8 mouse cellular contexts compared by ENCODE assay signal in genomic region chr19:5456922-5457745, GRCm38 (mm10). TPM values are rescaled to one million over a fixed set of nuclear protein-coding genes. Genes with fewer than 3 reads are reported as not detected.
DNase-seq lines count a peak whose midpoint lies in the region; ATAC-seq and TF ChIP-seq lines count a peak whose summit lies in the region.

No protein-coding gene starts in this region.

- H3K9me3 ChIP-seq in embryonic facial prominence, embryonic 15.5 days (replicated peaks), result no peaks in the 10 kb centered on the region
- H3K9me3 ChIP-seq in heart, embryonic 10.5 days, result no peaks in the 10 kb centered on the region
- no peaks in the 10 kb centered on the region for H3K9me3 ChIP-seq in kidney, embryonic 15.5 days (replicated peaks)

- H3K27ac ChIP-seq in bone marrow, adult 2 months (ENCODE audit: control insufficient read depth, insufficient read depth, low read depth, low read length, poor library complexity), result peak overlapping the region; percentile 86
- peak overlapping the region; percentile 92 for H3K27ac ChIP-seq in embryonic facial prominence, embryonic 15.5 days (replicated peaks)
- peak overlapping the region; percentile 96 for H3K27ac ChIP-seq in heart, embryonic 10.5 days
- peak overlapping the region; percentile 92 for H3K27ac ChIP-seq in kidney, embryonic 15.5 days

- ATAC-seq in embryonic facial prominence, embryonic 15.5 days (ENCODE audit: insufficient number of reproducible peaks, low FRiP score, low TSS enrichment, low read depth), result peak; percentile 93
- peak; percentile 90 for ATAC-seq in kidney, embryonic 15.5 days (replicated peaks; ENCODE audit: low FRiP score)
- peak; percentile 71 for ATAC-seq in monocyte, adult 5-6 weeks (replicated peaks; ENCODE audit: insufficient number of reproducible peaks, low FRiP score, low TSS enrichment, poor library complexity, severe bottlenecking)

- peaks cover 15% of the 10 kb centered on the region for H3K36me3 ChIP-seq in embryonic facial prominence, embryonic 15.5 days
- peaks cover 16% of the 10 kb centered on the region for H3K36me3 ChIP-seq in heart, embryonic 10.5 days
- H3K36me3 ChIP-seq in kidney, embryonic 15.5 days, result peaks cover 18% of the 10 kb centered on the region

- TF ChIP-seq POLR2A in bone marrow, adult 2 months (IDR thresholded peaks at IDR 0.05; ENCODE audit: borderline replicate concordance, control insufficient read depth, low read depth, low read length), result peak; percentile 91; the same call in 1 of the 2 replicates

- peaks cover 1% of the 10 kb centered on the region; the same call in 1 of the 2 replicates for H3K4me1 ChIP-seq in bone marrow, adult 2 months (ENCODE audit: control insufficient read depth, insufficient read depth, low read length)
- peaks cover 52% of the 10 kb centered on the region for H3K4me1 ChIP-seq in embryonic facial prominence, embryonic 15.5 days
- H3K4me1 ChIP-seq in heart, embryonic 10.5 days, result peaks cover 46% of the 10 kb centered on the region
- peaks cover 59% of the 10 kb centered on the region for H3K4me1 ChIP-seq in kidney, embryonic 15.5 days

- H3K27me3 ChIP-seq in embryonic facial prominence, embryonic 15.5 days, result peaks cover 4% of the 10 kb centered on the region; the same call in 1 of the 2 replicates
- H3K27me3 ChIP-seq in heart, embryonic 10.5 days (ENCODE audit: insufficient read depth, poor library complexity, severe bottlenecking), result 0 out of 2 replicates have a peak, but pooled peaks cover 8% of the 10 kb centered on the region
- 0 out of 2 replicates have a peak, but pooled peaks cover 2% of the 10 kb centered on the region for H3K27me3 ChIP-seq in kidney, embryonic 15.5 days

- H3K4me3 ChIP-seq in bone marrow, adult 2 months (replicated peaks; ENCODE audit: control insufficient read depth, low read depth, low read length), result peak overlapping the region; percentile 73
- H3K4me3 ChIP-seq in embryonic facial prominence, embryonic 15.5 days (replicated peaks), result peak overlapping the region; percentile 77
- peak overlapping the region; percentile 90 for H3K4me3 ChIP-seq in heart, embryonic 10.5 days
- H3K4me3 ChIP-seq in kidney, embryonic 15.5 days (replicated peaks), result peak overlapping the region; percentile 68

- TF ChIP-seq CTCF in bone marrow, adult 2 months (IDR thresholded peaks at IDR 0.05; ENCODE audit: control insufficient read depth, insufficient read depth, low read length), result no peak

- under 1% methylated on average over 70 of the region's 70 CpGs for WGBS in bone marrow, adult 2 months
- WGBS in embryonic facial prominence, embryonic 15.5 days, result under 1% methylated on average over 70 of the region's 70 CpGs
- under 1% methylated on average over 70 of the region's 70 CpGs for whole genome bisulfite sequencing in heart, embryonic 10.5 days
- WGBS in kidney, embryonic 15.5 days, result under 1% methylated on average over 67 of the region's 70 CpGs

- H3K9ac ChIP-seq in embryonic facial prominence, embryonic 15.5 days, result peak overlapping the region; percentile 74
- peak overlapping the region; percentile 82 for H3K9ac ChIP-seq in kidney, embryonic 15.5 days

- H3K4me2 ChIP-seq in embryonic facial prominence, embryonic 15.5 days (replicated peaks), result peak overlapping the region; percentile 99
- peak overlapping the region; percentile 95 for H3K4me2 ChIP-seq in kidney, embryonic 15.5 days

- peak; percentile 91 for DNase-seq in 416B (ENCODE audit: low read depth)
- peak; percentile 98 for DNase-seq in heart, embryonic 10.5 days (ENCODE audit: low spot score)
- peak; percentile 95 for DNase-seq in liver
- peak; percentile 91 to 94 for DNase-seq in spleen, postnatal 4 days (ENCODE audit: low spot score in 2 of 2)

RNA-seq across cellular contexts. Expression of gene Ccdc85b, which starts 0.6 kb away (rescaled TPM):
- 4.3 and 8.0 TPM in 2 replicates for polyA plus RNA-seq in bone marrow, adult 2 months (2011; ENCODE audit: insufficient read depth, insufficient read length, low replicate concordance, missing spikeins)
- polyA plus RNA-seq in embryonic facial prominence, embryonic 15.5 days (2015; fragmentation: Nextera tagmentation; extraction: Ambion mirVana), result 8.0 and 8.9 TPM in 2 replicates
- 8.3 and 11.6 TPM in 2 replicates for polyA plus RNA-seq in heart, embryonic 10.5 days (2016; fragmentation: Nextera tagmentation; extraction: Ambion mirVana)
- 10.1 and 11.3 TPM in 2 replicates for polyA plus RNA-seq in kidney, embryonic 15.5 days (2015; fragmentation: Nextera tagmentation; extraction: Ambion mirVana)
- total RNA-seq in monocyte, adult 5-6 weeks (2017), result 1.2 to 4.1 TPM (median 3.8 TPM) in 3 replicates

RNA-seq across cellular contexts. Expression of gene Fibp, which starts 3.3 kb away (rescaled TPM):
- 76.0 and 88.6 TPM in 2 replicates for polyA plus RNA-seq in bone marrow, adult 2 months (2011; ENCODE audit: insufficient read depth, insufficient read length, low replicate concordance, missing spikeins)
- polyA plus RNA-seq in embryonic facial prominence, embryonic 15.5 days (2015; fragmentation: Nextera tagmentation; extraction: Ambion mirVana), result 114 and 125 TPM in 2 replicates
- 79.5 and 87.9 TPM in 2 replicates for polyA plus RNA-seq in heart, embryonic 10.5 days (2016; fragmentation: Nextera tagmentation; extraction: Ambion mirVana)
- 119 and 128 TPM in 2 replicates for polyA plus RNA-seq in kidney, embryonic 15.5 days (2015; fragmentation: Nextera tagmentation; extraction: Ambion mirVana)
- 71.3 to 104 TPM (median 95.3 TPM) in 3 replicates for total RNA-seq in monocyte, adult 5-6 weeks (2017)

RNA-seq across cellular contexts. Expression of gene Fosl1, which starts 9.8 kb away (rescaled TPM):
- polyA plus RNA-seq in bone marrow, adult 2 months (2011; ENCODE audit: insufficient read depth, insufficient read length, low replicate concordance, missing spikeins), result not detected in 2 replicates
- polyA plus RNA-seq in embryonic facial prominence, embryonic 15.5 days (2015; fragmentation: Nextera tagmentation; extraction: Ambion mirVana), result not detected in 2 replicates
- 0.34 and 0.49 TPM in 2 replicates for polyA plus RNA-seq in heart, embryonic 10.5 days (2016; fragmentation: Nextera tagmentation; extraction: Ambion mirVana)
- 0.39 TPM in 1 of 2 replicates, not detected in the other for polyA plus RNA-seq in kidney, embryonic 15.5 days (2015; fragmentation: Nextera tagmentation; extraction: Ambion mirVana)
- 0.49 to 2.6 TPM (median 2.0 TPM) in 3 replicates for total RNA-seq in monocyte, adult 5-6 weeks (2017)

RNA-seq across cellular contexts. Expression of gene Ctsw, which starts 11.2 kb away (rescaled TPM):
- 9.5 and 20.6 TPM in 2 replicates for polyA plus RNA-seq in bone marrow, adult 2 months (2011; ENCODE audit: insufficient read depth, insufficient read length, low replicate concordance, missing spikeins)
- polyA plus RNA-seq in embryonic facial prominence, embryonic 15.5 days (2015; fragmentation: Nextera tagmentation; extraction: Ambion mirVana), result 1.4 and 2.8 TPM in 2 replicates
- polyA plus RNA-seq in heart, embryonic 10.5 days (2016; fragmentation: Nextera tagmentation; extraction: Ambion mirVana), result 0.85 and 1.1 TPM in 2 replicates
- polyA plus RNA-seq in kidney, embryonic 15.5 days (2015; fragmentation: Nextera tagmentation; extraction: Ambion mirVana), result 1.1 and 1.5 TPM in 2 replicates
- total RNA-seq in monocyte, adult 5-6 weeks (2017), result 113 to 416 TPM (median 150 TPM) in 3 replicates

RNA-seq across cellular contexts. Expression of gene Efemp2, which starts 16.6 kb away (rescaled TPM):
- 229 and 236 TPM in 2 replicates for polyA plus RNA-seq in bone marrow, adult 2 months (2011; ENCODE audit: insufficient read depth, insufficient read length, low replicate concordance, missing spikeins)
- polyA plus RNA-seq in embryonic facial prominence, embryonic 15.5 days (2015; fragmentation: Nextera tagmentation; extraction: Ambion mirVana), result 219 and 226 TPM in 2 replicates
- 62.7 and 92.3 TPM in 2 replicates for polyA plus RNA-seq in heart, embryonic 10.5 days (2016; fragmentation: Nextera tagmentation; extraction: Ambion mirVana)
- polyA plus RNA-seq in kidney, embryonic 15.5 days (2015; fragmentation: Nextera tagmentation; extraction: Ambion mirVana), result 156 and 179 TPM in 2 replicates
- 2.0 to 5.9 TPM in 2 of 3 replicates, not detected in the other for total RNA-seq in monocyte, adult 5-6 weeks (2017)

Comparison
In these comparisons a context has a peak if more than half of its experiments do, and no peak if none do; other contexts are left out.
1. Peak in every context shown above with its lines: DNase-seq, ATAC-seq, H3K4me3 ChIP-seq and H3K27ac ChIP-seq.